Mouse (Mus musculus): ENCODE measurements around the gene Kdelr3. TPM values are rescaled to one million over a fixed set of nuclear protein-coding genes. Genes with fewer than 3 reads are reported as not detected.

Kdelr3 gene
- total and polyA plus RNA-seq, 3 experiments, result 4.3 to 14.2 (median 4.8) TPM

DNA sequence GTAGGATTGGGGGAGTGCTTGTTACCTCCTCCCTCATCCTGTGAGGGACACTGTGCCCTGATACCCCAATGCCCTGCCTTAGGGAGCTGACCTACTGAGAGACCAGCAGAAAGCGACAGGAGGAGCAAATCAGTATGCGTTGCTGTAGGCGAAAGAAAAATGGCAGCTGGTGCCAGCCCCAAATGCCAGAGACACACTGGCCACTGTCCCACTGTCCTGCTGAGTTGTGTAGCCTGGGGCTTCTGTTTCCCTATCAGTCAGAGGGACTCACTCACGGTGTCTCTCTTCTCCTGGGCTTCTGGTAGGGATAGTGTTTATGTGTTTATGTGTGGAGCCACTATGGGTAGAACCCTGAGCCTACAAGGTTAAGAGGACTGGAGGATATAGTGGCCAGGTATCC lies 1.5 kb downstream of the Kdelr3 start:
- Histone ChIP-seq H3K27ac (no peak overlapping the region), H3K27me3 (ENCODE audit: control insufficient read depth, insufficient read depth, low read length) (no peaks in the 10 kb centered on the region), H3K79me2 (replicated peaks; ENCODE audit: control insufficient read depth, insufficient read depth, low read length) (no peaks in the 10 kb centered on the region), H3K36me3 (ENCODE audit: control insufficient read depth, insufficient read depth, low read length) (no peaks in the 10 kb centered on the region), H3K9ac (ENCODE audit: low read depth, low read length) (peak overlapping the region; percentile 17; the same call in 1 of the 2 replicates), H3K4me3 (no peak overlapping the region), H3K4me1 (ENCODE audit: control insufficient read depth, insufficient read depth, low read length) (peaks cover 5% of the 10 kb centered on the region)
- 71% methylated on average over 4 of the region's 4 CpGs for WGBS
- intact Hi-C loops (cut with DNase I), result loop anchor here (2.0 kb wide), 1 partner anchor 29 kb away; the partner anchor contains the start of gene Ddx17
- no peak for DNase-seq
- TF ChIP-seq CTCF (IDR thresholded peaks at IDR 0.05), result no peak
- no peak for TF ChIP-seq POLR2A (IDR thresholded peaks at IDR 0.05; ENCODE audit: insufficient read depth, low read depth, low read length)
- TF ChIP-seq EP300 (IDR thresholded peaks at IDR 0.05; ENCODE audit: insufficient read depth, low read depth, low read length), result no peak

DNA sequence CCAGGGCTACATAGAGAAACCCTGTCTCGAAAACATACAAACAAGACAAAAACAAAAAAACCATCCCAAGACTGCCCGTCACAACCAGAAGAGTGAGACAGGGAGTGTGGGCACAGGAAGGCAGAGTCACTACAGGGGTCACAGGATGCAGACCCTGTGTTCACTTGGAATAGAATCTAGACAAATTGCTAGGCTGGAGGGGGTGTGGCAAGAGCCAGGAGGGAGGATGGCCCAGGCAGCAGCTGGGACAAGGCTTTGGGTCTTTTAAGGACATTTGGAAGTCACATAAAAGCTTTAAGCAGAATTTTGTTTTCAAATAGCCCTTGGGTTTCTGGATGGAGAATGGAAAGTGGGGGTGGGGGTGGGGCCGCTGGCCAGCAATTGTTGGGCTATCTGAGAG lies 2.4 kb downstream of the Kdelr3 start:
- H3K27ac ChIP-seq, result no peak overlapping the region
- no peak for TF ChIP-seq EP300 (IDR thresholded peaks at IDR 0.05; ENCODE audit: insufficient read depth, low read depth, low read length)
- TF ChIP-seq POLR2A (IDR thresholded peaks at IDR 0.05; ENCODE audit: insufficient read depth, low read depth, low read length), result no peak
- TF ChIP-seq CTCF (IDR thresholded peaks at IDR 0.05), result no peak
- H3K9ac ChIP-seq (ENCODE audit: low read depth, low read length), result no peak overlapping the region
- DNase-seq, result no peak
- H3K4me1 ChIP-seq (ENCODE audit: control insufficient read depth, insufficient read depth, low read length), result peaks cover 5% of the 10 kb centered on the region
- H3K36me3 ChIP-seq (ENCODE audit: control insufficient read depth, insufficient read depth, low read length), result no peaks in the 10 kb centered on the region
- no peaks in the 10 kb centered on the region for H3K27me3 ChIP-seq (ENCODE audit: control insufficient read depth, insufficient read depth, low read length)
- no peaks in the 10 kb centered on the region for H3K79me2 ChIP-seq (replicated peaks; ENCODE audit: control insufficient read depth, insufficient read depth, low read length)
- 72% methylated on average over 3 of the region's 3 CpGs for WGBS
- intact Hi-C loops (cut with DNase I), result no loop called here
- no peak overlapping the region for H3K4me3 ChIP-seq

DNA sequence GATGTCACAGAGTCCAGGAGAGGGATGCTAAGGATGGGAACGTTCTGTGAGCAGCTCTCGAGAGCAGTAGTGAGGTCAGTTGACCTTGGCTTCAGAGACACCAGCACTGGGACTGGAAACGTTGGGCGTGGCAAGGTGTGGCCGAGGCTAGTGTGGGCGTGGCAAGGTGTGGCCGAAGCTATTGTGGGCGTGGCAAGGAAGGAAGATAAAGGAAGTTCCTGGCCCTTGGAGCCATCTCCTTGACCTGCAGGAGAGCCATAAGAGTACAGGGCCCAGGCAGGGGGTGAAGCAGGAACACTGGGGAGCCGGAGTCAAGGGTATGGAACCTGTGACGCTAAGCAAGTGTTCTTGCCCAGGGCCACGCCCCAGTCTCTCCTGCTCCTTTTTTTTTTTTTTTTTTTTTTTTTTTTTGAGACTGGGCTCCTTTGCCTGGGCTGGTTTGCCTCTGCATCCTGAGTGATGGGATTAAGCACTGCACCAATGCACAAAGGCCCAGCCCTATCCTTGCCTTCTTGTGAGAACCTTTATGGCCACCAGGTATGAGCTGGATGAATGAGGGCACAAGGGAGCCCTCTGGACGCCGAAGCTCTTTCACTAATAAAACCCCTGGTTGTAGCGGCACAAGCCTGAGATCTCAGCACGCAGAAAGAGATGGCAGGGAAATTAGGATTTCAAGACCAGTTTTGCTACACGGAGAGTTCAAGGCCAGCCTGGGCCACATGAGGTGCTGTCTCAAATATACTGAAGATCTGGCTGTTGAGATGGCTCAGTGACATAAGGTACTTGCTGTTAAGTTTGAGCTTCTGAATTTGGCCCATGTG lies 3.4 kb downstream of the Kdelr3 start:
- 64% methylated on average over 16 of the region's 16 CpGs for whole genome bisulfite sequencing
- Histone ChIP-seq H3K4me3 (no peak overlapping the region), H3K27me3 (ENCODE audit: control insufficient read depth, insufficient read depth, low read length) (no peaks in the 10 kb centered on the region), H3K27ac (no peak overlapping the region), H3K36me3 (ENCODE audit: control insufficient read depth, insufficient read depth, low read length) (no peaks in the 10 kb centered on the region), H3K9ac (ENCODE audit: low read depth, low read length) (no peak overlapping the region), H3K79me2 (replicated peaks; ENCODE audit: control insufficient read depth, insufficient read depth, low read length) (no peaks in the 10 kb centered on the region), H3K4me1 (ENCODE audit: control insufficient read depth, insufficient read depth, low read length) (peaks cover 5% of the 10 kb centered on the region)
- intact Hi-C loops (cut with DNase I), result no loop called here
- no peak for DNase-seq
- TF ChIP-seq EP300 (IDR thresholded peaks at IDR 0.05; ENCODE audit: insufficient read depth, low read depth, low read length), result no peak
- no peak for TF ChIP-seq CTCF (IDR thresholded peaks at IDR 0.05)
- TF ChIP-seq POLR2A (IDR thresholded peaks at IDR 0.05; ENCODE audit: insufficient read depth, low read depth, low read length), result no peak

DNA sequence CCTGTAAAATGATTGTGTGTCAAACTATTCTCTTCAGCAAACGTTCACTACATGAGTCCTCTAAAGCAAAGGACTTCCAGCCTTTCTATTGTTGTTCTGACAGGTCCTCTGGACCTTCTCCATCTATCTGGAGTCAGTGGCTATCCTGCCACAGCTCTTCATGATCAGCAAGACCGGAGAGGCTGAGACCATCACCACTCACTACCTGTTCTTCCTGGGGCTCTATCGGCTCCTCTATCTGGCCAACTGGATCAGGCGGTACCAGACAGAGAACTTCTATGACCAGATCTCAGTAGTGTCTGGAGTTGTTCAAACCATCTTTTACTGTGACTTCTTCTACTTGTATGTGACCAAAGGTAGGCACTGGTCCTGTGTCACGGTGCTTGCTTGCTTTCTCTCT lies 9.4 kb downstream of the Kdelr3 start:
- Histone ChIP-seq H3K4me3 (no peak overlapping the region), H3K9ac (ENCODE audit: low read depth, low read length) (no peak overlapping the region), H3K4me1 (ENCODE audit: control insufficient read depth, insufficient read depth, low read length) (peaks cover 4% of the 10 kb centered on the region), H3K79me2 (replicated peaks; ENCODE audit: control insufficient read depth, insufficient read depth, low read length) (no peaks in the 10 kb centered on the region), H3K27ac (no peak overlapping the region), H3K36me3 (ENCODE audit: control insufficient read depth, insufficient read depth, low read length) (peaks cover 25% of the 10 kb centered on the region), H3K27me3 (ENCODE audit: control insufficient read depth, insufficient read depth, low read length) (no peaks in the 10 kb centered on the region)
- DNase-seq, result no peak
- no peak for TF ChIP-seq POLR2A (IDR thresholded peaks at IDR 0.05; ENCODE audit: insufficient read depth, low read depth, low read length)
- no peak for TF ChIP-seq EP300 (IDR thresholded peaks at IDR 0.05; ENCODE audit: insufficient read depth, low read depth, low read length)
- no peak for TF ChIP-seq CTCF (IDR thresholded peaks at IDR 0.05)
- intact Hi-C loops (cut with DNase I), result no loop called here
- 80% methylated on average over 5 of the region's 5 CpGs for WGBS

DNA sequence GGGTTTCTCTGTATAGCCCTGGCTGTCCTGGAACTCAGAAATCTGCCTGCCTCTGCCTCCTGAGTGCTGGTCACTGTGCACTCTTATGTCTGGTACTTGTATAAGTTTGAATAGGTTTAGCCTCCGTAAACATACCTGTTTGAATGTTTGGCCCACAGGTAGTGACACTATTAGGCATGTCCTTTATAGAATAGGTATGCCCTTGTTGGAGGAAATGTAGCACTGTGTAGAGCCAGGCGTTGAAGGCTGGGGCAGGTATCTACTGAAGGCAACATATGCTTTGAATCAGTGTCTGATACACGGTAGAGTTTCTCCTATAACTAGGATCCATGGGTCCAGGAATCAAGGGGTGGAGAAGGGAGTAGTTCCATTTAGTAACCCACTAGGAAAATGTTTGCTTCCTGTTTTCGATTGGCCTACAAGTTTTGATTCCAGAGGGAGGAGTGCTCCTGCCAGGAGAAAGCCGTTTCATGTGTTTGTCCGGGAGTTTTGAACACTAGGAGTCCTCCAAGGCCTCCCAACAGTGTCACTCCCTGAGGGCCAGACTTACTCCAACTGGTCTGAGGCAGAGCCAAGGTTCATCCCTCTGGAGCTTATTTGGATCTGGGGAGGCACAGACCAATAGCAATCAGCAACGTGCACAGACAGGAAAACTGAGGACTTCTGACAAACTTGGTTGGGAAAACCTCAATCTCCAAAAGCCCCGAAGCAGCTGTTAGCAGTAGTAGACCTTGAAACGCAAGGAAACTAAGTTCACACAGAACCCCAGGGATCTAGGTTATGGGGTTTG lies 10.0 kb downstream of the Kdelr3 start:
- intact Hi-C loops (cut with DNase I), result no loop called here
- TF ChIP-seq EP300 (IDR thresholded peaks at IDR 0.05; ENCODE audit: insufficient read depth, low read depth, low read length) (no peak), CTCF (IDR thresholded peaks at IDR 0.05) (no peak), POLR2A (IDR thresholded peaks at IDR 0.05; ENCODE audit: insufficient read depth, low read depth, low read length) (peak; percentile 4; the same call in 1 of the 2 replicates)
- Histone ChIP-seq H3K4me3 (no peak overlapping the region), H3K27ac (no peak overlapping the region), H3K79me2 (replicated peaks; ENCODE audit: control insufficient read depth, insufficient read depth, low read length) (no peaks in the 10 kb centered on the region), H3K9ac (ENCODE audit: low read depth, low read length) (no peak overlapping the region), H3K27me3 (ENCODE audit: control insufficient read depth, insufficient read depth, low read length) (no peaks in the 10 kb centered on the region), H3K4me1 (ENCODE audit: control insufficient read depth, insufficient read depth, low read length) (peaks cover 4% of the 10 kb centered on the region), H3K36me3 (ENCODE audit: control insufficient read depth, insufficient read depth, low read length) (peaks cover 25% of the 10 kb centered on the region)
- 46% methylated on average over 9 of the region's 9 CpGs for WGBS
- peak; percentile 57 to 70 for DNase-seq

All from heart, adult 2 months (tissue).